Mouse (Mus musculus): ENCODE data around the gene Zfp296.

The Zfp296 gene

GRCm38 (mm10) chr7:19609641-19610332 lies 32.7 kb downstream of the Zfp296 start:
- peak; percentile 53 for DNase-seq

DNA sequence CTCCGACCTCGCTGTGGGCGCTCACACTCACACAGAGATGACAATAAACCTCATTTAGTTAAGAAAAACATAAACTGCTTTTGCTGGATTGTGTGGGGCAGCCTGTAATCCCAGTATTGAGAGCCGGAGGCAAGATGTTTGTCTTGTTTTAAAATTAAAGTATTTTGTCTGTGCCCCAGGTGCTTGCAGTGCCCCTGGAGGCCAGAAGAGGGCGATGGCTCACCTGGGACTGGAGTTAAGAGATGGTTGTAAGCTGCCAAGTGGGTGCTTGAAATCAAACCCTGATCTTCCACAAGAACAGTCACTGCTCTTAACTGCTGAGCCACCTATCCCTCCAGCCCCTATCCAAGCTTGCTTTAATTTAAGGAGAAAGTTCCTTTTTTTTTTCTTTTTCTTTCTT lies 33.9 kb downstream of the Zfp296 start:
- no peak for DNase-seq

DNA sequence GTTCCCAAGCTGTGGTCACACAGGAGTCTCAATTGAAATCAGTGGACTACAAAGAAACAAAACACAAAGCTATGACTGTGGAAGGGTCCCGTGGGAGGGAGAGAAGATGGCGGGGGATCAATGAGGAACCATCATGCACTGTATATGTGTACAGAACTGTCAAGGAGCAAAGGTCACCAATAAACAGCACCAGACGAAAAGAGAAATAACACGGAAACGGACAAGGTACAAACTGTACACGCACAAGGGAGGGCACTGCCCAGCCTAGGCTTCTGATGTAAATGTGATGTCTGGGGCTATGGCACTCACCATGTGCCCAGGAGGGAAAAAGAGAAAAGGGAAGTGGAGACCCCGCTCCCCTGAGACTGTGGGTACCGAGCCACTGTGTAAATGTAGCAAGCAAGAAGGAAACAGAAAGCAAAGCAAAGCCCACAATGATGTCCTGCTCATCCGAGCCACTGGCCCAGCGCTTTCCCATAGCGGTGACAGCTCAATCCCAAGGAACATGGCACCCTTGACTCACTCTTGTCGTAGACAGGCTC lies 38.0 kb downstream of the Zfp296 start:
- no peak for DNase-seq

DNA sequence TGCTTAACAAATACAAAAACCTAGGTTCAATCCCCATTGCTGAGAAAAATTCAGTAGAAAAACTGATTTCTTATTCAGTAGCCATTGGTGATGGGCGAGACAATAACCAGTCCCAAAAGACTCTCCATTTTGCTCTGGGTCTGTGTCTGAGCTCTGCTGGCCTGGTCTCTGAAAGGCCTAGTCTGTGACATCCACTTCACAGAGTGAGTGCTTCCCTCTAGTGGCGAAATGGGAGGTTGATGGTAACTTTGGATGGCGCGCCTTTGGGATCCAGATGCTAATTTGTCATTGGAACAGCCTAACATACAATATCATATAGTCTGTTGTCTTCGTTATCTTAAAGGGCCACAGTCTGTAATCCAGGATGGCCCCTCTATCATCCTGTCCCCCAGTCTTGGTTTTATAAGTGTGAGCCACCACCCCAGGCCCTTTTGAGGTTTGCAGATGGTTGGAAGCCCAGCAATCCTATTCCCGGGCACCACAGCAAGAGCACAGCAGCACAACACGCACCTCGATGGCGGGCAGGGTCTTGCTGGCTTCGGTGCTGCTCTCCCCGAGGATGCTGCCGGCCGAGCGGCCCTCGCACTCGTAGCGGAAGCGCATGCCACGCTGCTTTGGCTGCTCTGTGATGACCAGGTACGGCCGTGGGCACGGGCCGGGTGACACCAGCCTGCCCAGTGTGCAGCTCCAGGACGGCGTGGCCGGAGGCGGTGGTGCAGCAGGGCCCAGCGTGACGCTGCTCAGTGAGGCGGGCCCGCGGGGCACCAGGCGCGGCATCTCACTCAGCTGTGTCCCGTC lies 42.1 kb downstream of the Zfp296 start:
- peak; percentile 92 for DNase-seq

GRCm38 (mm10) chr7:19620811-19621210 lies 43.7 kb downstream of the Zfp296 start:
- no peak for DNase-seq

DNA sequence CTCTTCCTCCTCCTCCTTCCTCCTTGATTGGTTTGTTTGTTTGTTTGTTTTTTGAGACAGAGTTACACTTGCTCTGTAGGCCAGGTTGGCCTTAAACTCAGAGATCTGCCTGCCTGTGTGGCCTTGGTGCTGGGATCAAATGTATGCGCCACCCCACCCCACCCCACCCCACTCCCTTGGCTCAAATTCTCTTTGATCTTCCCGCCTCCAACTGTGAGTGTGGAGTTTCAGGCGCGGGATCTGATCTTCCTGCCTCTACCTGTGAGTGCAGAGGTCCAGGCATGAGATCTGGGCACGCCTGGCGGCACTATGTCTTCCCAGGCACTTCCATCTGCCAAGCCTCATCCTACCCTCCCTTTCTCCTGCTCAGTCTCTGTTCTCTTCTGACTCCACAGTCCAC lies 45.2 kb downstream of the Zfp296 start:
- DNase-seq: no peak

DNA sequence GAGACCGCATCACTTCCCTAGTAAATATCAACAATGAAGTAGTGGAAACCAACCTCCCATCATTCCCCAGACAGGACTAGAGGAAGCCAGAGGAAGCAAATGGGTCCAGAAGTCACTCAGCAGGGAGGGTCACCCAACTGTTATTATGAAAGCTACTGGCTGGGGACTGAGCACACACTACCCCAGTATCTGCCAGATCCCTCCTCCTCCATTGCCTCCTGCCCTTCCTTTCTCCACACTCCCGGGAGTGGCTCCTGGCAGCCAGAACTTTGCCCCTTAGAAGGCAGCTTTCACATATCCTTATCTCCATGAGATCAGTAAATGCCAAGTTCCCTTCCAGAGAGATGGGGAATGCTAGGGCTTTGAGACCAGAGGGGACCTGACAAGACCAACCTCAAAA lies 46.3 kb downstream of the Zfp296 start:
- no peak for DNase-seq

DNA sequence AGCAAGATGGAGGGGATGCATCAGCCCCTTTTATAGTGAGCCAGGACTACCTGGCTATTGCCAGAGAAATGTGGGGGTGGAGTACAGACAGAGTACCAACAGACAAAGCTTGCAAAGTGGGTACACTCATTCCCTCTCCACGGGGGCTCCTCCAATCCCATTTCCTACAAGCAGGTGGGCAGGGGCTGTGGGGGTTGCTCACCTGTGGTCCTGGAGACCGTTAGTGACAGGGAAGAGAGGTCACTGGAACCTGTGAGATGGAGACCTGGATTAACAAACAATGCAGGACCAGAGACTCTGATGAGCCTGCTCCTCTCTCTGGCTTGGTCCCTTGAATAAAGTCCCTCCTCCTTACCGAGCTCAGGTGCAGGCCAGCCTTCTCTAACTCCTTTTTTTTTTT lies 50.6 kb downstream of the Zfp296 start:
- DNase-seq: no peak

DNA sequence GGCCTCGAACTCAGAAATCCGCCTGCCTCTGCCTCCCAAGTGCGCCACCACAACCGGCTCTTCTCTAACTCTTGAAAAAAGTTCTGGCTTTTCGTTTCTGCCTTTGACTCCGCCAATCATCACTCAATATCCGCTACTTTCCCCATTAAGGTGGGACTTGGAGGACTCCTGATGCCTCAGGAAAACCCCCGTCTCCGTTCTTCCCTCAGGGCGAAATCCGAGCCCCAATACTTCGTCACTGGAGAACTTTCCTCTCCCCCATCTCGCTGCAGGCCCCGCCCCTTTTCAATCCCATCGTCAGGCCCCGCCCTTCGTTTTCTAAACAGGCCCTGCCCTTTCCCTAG lies 51.1 kb downstream of the Zfp296 start:
- DNase-seq: no peak

DNA sequence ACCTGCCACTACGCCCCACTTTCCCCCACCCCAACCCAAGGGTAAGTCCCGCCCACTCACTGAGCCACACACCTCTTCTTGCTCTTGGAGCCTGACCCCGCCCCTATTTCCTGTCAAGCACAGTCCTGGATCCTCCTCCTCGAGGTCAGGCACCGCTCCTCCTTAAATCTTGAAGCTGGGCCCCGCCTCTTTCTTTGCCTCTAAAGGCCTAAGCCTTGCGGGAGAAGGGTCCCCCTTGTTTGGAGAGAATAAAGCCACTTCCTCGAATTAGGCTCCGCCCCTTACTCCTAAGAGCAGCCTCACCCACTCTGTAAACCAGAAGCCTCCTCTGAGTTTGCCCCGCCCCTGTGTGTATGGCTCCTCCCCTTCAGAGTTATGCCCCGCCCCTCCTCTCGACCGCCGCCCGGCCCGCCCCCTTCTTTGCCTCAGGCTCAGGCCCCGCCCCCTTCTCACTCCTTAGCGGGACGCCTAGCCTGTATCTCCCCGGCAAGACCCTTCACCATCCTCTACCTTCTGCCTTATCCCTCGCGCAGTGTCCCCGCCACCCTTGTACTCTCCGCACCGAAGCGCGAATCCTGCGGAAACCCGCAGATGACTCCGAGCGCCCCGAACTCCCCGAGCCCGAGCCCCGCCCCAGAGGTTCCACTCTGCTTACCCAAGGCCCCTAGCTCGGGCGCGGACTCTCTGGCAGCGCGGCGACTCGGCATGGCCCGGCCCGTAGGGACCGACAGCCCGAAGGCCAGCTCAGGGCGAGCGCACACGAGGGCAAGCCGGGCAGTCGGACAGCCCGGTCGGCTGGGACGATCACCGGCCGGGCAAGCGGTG lies 51.7 kb downstream of the Zfp296 start:
- peak; percentile 99 for DNase-seq

DNA sequence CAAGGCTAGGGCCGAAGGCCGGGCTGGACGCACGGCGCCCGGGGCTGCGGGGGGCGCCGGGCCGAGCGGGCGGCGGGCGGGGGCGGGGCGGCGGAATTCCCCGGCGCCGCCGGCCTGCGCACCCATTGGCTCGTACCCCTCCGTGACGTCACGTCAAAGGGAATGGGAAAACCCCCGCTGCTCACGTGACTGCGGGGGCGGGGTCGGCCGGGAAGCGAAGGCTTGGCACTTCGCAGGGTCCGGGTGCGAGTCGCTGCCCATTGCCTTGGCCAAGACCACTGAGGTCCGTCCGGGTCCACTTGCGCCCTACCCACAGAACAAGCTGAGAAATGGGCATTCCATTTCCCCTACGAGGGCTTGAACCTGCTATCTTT lies 52.3 kb downstream of the Zfp296 start, which contains the start of gene Relb:
Gene Relb (minus strand): TSS at position 78 of the 374 bp plus-strand sequence.
- peak; percentile 95 for DNase-seq

Measured in lung, postnatal 36 days (tissue).